Mouse (Mus musculus): ENCODE data around the gene Gm42688. TPM values are rescaled to one million over a fixed set of nuclear protein-coding genes. Genes with fewer than 3 reads are reported as not detected.

Gm42688 gene
- polyA plus RNA-seq, 1 experiment from 2014 or later, result 5.2 TPM

- H3K4me2 ChIP-seq, result peak overlapping the region; percentile 32
- H3K27ac ChIP-seq (replicated peaks), result no peak overlapping the region
- H3K9me3 ChIP-seq, result no peaks in the 10 kb centered on the region
- H3K9ac ChIP-seq, result no peak overlapping the region
- 2% methylated on average over 47 of the region's 47 CpGs for WGBS
- peak overlapping the region; percentile 2; the same call in 1 of the 2 replicates for H3K4me3 ChIP-seq
- ATAC-seq (ENCODE audit: low read depth), result no peak
- H3K27me3 ChIP-seq, result peaks cover 96% of the 10 kb centered on the region
- peaks cover 2% of the 10 kb centered on the region; the same call in 1 of the 2 replicates for H3K36me3 ChIP-seq
- H3K4me1 ChIP-seq (replicated peaks), result peaks cover 38% of the 10 kb centered on the region; the same call in 1 of the 2 replicates
Measured at GRCm38 (mm10) chr6:83087205-83087925, 14.1 kb upstream of the Gm42688 start.

- H3K27me3 ChIP-seq, result peaks cover 96% of the 10 kb centered on the region
- H3K36me3 ChIP-seq, result no peaks in the 10 kb centered on the region
- H3K4me1 ChIP-seq (replicated peaks), result peaks cover 35% of the 10 kb centered on the region; the same call in 1 of the 2 replicates
- no peak for ATAC-seq (ENCODE audit: low read depth)
- H3K4me3 ChIP-seq, result peak overlapping the region; percentile 2; the same call in 1 of the 2 replicates
- no peak overlapping the region for H3K9ac ChIP-seq
- no peaks in the 10 kb centered on the region for H3K9me3 ChIP-seq
- no peak overlapping the region for H3K27ac ChIP-seq (replicated peaks)
- WGBS, result 10% methylated on average over 9 of the region's 9 CpGs
- H3K4me2 ChIP-seq, result peak overlapping the region; percentile 32; the same call in 1 of the 2 replicates
Measured at GRCm38 (mm10) chr6:83087926-83088260, 13.5 kb upstream of the Gm42688 start.

- H3K36me3 ChIP-seq, result no peaks in the 10 kb centered on the region
- H3K9ac ChIP-seq, result no peak overlapping the region
- H3K4me3 ChIP-seq, result no peak overlapping the region
- H3K27me3 ChIP-seq, result peaks cover 54% of the 10 kb centered on the region
- no peak overlapping the region for H3K4me2 ChIP-seq
- no peak overlapping the region for H3K27ac ChIP-seq (replicated peaks)
- WGBS, result 46% methylated on average over 6 of the region's 6 CpGs
- no peak for ATAC-seq (ENCODE audit: low read depth)
- no peaks in the 10 kb centered on the region; the same call in 1 of the 2 replicates for H3K9me3 ChIP-seq
- peaks cover 7% of the 10 kb centered on the region; the same call in 1 of the 2 replicates for H3K4me1 ChIP-seq (replicated peaks)
Measured at GRCm38 (mm10) chr6:83092416-83093127, 8.8 kb upstream of the Gm42688 start.

GRCm38 (mm10) chr6:83095968-83096367 lies 5.4 kb upstream of the Gm42688 start:
- no peak for ATAC-seq (ENCODE audit: low read depth)
- H3K27ac ChIP-seq (replicated peaks), result no peak overlapping the region

GRCm38 (mm10) chr6:83098411-83098810 lies 3.0 kb upstream of the Gm42688 start:
- Histone ChIP-seq H3K9ac (no peak overlapping the region), H3K36me3 (no peaks in the 10 kb centered on the region), H3K4me2 (no peak overlapping the region), H3K27me3 (0 out of 2 replicates have a peak, but pooled peaks cover 11% of the 10 kb centered on the region), H3K27ac (replicated peaks) (no peak overlapping the region), H3K9me3 (no peaks in the 10 kb centered on the region; the same call in 1 of the 2 replicates), H3K4me1 (replicated peaks) (peaks cover 21% of the 10 kb centered on the region), H3K4me3 (no peak overlapping the region)
- WGBS, result 62% methylated on average over 2 of the region's 2 CpGs
- no peak for ATAC-seq (ENCODE audit: low read depth)

More at GRCm38 (mm10) chr6:83095968-83096367, 5.4 kb upstream of the Gm42688 start:
- Histone ChIP-seq H3K4me3 (no peak overlapping the region), H3K9me3 (no peaks in the 10 kb centered on the region; the same call in 1 of the 2 replicates), H3K27me3 (peaks cover 31% of the 10 kb centered on the region), H3K4me2 (no peak overlapping the region), H3K4me1 (replicated peaks) (0 out of 2 replicates have a peak, but pooled peaks cover 4% of the 10 kb centered on the region), H3K9ac (no peak overlapping the region), H3K36me3 (no peaks in the 10 kb centered on the region)
- 48% methylated on average over 6 of the region's 6 CpGs for WGBS

GRCm38 (mm10) chr6:83101688-83102556 lies 505 bp downstream of the Gm42688 start:
- Histone ChIP-seq H3K9ac (peak overlapping the region; percentile 91), H3K27me3 (0 out of 2 replicates have a peak, but pooled peaks cover 11% of the 10 kb centered on the region), H3K4me1 (replicated peaks) (peaks cover 24% of the 10 kb centered on the region), H3K27ac (replicated peaks) (peak overlapping the region; percentile 92), H3K36me3 (peaks cover 6% of the 10 kb centered on the region; the same call in 1 of the 2 replicates), H3K4me3 (peak overlapping the region; percentile 79), H3K9me3 (no peaks in the 10 kb centered on the region), H3K4me2 (peak overlapping the region; percentile 99)
- ATAC-seq (ENCODE audit: low read depth), result peak; percentile 87
- WGBS, result under 1% methylated on average over 74 of the region's 74 CpGs

- ATAC-seq (ENCODE audit: low read depth), result no peak
- H3K4me2 ChIP-seq, result peak overlapping the region; percentile 99
- H3K27ac ChIP-seq (replicated peaks), result no peak overlapping the region
- 0 out of 2 replicates have a peak, but pooled peaks cover 11% of the 10 kb centered on the region for H3K27me3 ChIP-seq
- H3K9me3 ChIP-seq, result no peaks in the 10 kb centered on the region
- WGBS, result 50% methylated on average over 11 of the region's 11 CpGs
- H3K4me1 ChIP-seq (replicated peaks), result peaks cover 30% of the 10 kb centered on the region
- peaks cover 11% of the 10 kb centered on the region; the same call in 1 of the 2 replicates for H3K36me3 ChIP-seq
- peak overlapping the region; percentile 91 for H3K9ac ChIP-seq
- peak overlapping the region; percentile 79 for H3K4me3 ChIP-seq
Measured at GRCm38 (mm10) chr6:83103130-83103650, 1.8 kb downstream of the Gm42688 start.

- peaks cover 35% of the 10 kb centered on the region for H3K4me1 ChIP-seq (replicated peaks)
- H3K27ac ChIP-seq (replicated peaks), result no peak overlapping the region
- 0 out of 2 replicates have a peak, but pooled peaks cover 7% of the 10 kb centered on the region for H3K27me3 ChIP-seq
- no peaks in the 10 kb centered on the region for H3K9me3 ChIP-seq
- no peak for ATAC-seq (ENCODE audit: low read depth)
- H3K4me3 ChIP-seq, result no peak overlapping the region
- peaks cover 11% of the 10 kb centered on the region; the same call in 1 of the 2 replicates for H3K36me3 ChIP-seq
- H3K4me2 ChIP-seq, result no peak overlapping the region
- no peak overlapping the region for H3K9ac ChIP-seq
- WGBS, result 74% methylated on average over 4 of the region's 4 CpGs
Measured at GRCm38 (mm10) chr6:83104158-83104557, 2.7 kb downstream of the Gm42688 start.

- H3K4me2 ChIP-seq, result peak overlapping the region; percentile 93
- peak overlapping the region; percentile 91 for H3K9ac ChIP-seq
- WGBS, result 40% methylated on average over 13 of the region's 13 CpGs
- H3K27me3 ChIP-seq, result no peaks in the 10 kb centered on the region
- peaks cover 19% of the 10 kb centered on the region for H3K36me3 ChIP-seq
- H3K27ac ChIP-seq (replicated peaks), result no peak overlapping the region
- peak; percentile 15; the same call in 1 of the 2 replicates for ATAC-seq (ENCODE audit: low read depth)
- H3K9me3 ChIP-seq, result no peaks in the 10 kb centered on the region
- peaks cover 34% of the 10 kb centered on the region for H3K4me1 ChIP-seq (replicated peaks)
- H3K4me3 ChIP-seq, result peak overlapping the region; percentile 90
Measured at GRCm38 (mm10) chr6:83107566-83108400, 6.4 kb downstream of the Gm42688 start.

- WGBS, result under 1% methylated on average over 76 of the region's 76 CpGs
- peak; percentile 85 for ATAC-seq (ENCODE audit: low read depth)
Measured at GRCm38 (mm10) chr6:83108762-83109668, 7.6 kb downstream of the Gm42688 start, which contains the start of gene Mrpl53. Gene Mrpl53, plus strand, starts transcription at chr6:83109040.

More at GRCm38 (mm10) chr6:83108762-83109668, 7.6 kb downstream of the Gm42688 start, which contains the start of gene Mrpl53:
- no peaks in the 10 kb centered on the region for H3K27me3 ChIP-seq
- H3K27ac ChIP-seq (replicated peaks), result peak within 1 kb of the TSS; percentile 88
- H3K4me1 ChIP-seq (replicated peaks), result peaks cover 25% of the 10 kb centered on the region
- H3K4me3 ChIP-seq, result peak within 1 kb of the TSS; percentile 90
- peaks cover 19% of the 10 kb centered on the region for H3K36me3 ChIP-seq
- no peaks in the 10 kb centered on the region for H3K9me3 ChIP-seq
- H3K9ac ChIP-seq, result peak within 1 kb of the TSS; percentile 91
- peak within 1 kb of the TSS; percentile 93 for H3K4me2 ChIP-seq
